16 mouse cellular contexts compared by ENCODE assay signal in genomic region chr8:77275571-77275970, GRCm38 (mm10).
"Had no signal": no experiment of that assay in that cellular context is flagged by ENCODE, and none has a peak within 500 bp of the region (broad histone marks: within the 10 kb centered on the region; RNA-seq: fewer than 3 reads in every experiment).

No protein-coding gene starts in this region.

- H3K4me1 ChIP-seq: liver, embryonic 15.5 days; midbrain, embryonic 12.5 days; neural tube, embryonic 13.5 days had no signal

- H3K9ac ChIP-seq: limb, embryonic 13.5 days; liver, embryonic 15.5 days; midbrain, embryonic 12.5 days; neural tube, embryonic 13.5 days had no signal

- H3K27ac ChIP-seq: layer of hippocampus, adult 2 months; limb, embryonic 13.5 days; liver, embryonic 15.5 days; macrophage; midbrain, embryonic 12.5 days; neural tube, embryonic 13.5 days had no signal

- ATAC-seq: midbrain, embryonic 16.5 days had no signal

- H3K9me3 ChIP-seq: limb, embryonic 13.5 days; liver, embryonic 15.5 days; midbrain, embryonic 12.5 days; neural tube, embryonic 13.5 days had no signal

- H3K4me3 ChIP-seq: layer of hippocampus, adult 2 months; limb, embryonic 13.5 days; liver, embryonic 15.5 days; midbrain, embryonic 12.5 days; neural tube, embryonic 13.5 days had no signal

- H3K27me3 ChIP-seq: limb, embryonic 13.5 days; liver, embryonic 15.5 days; midbrain, embryonic 12.5 days; neural tube, embryonic 13.5 days had no signal

- DNase-seq: kidney, adult 8-10 months; kidney, postnatal 4 days; left cerebral cortex, postnatal 4 days; lung, adult 2 months; lung, postnatal 10 days; retina, postnatal 1 day; right cerebral cortex, postnatal 14 days; thymus, postnatal 36 days had no signal

- H3K36me3 ChIP-seq: midbrain, embryonic 12.5 days; neural tube, embryonic 13.5 days had no signal

- H3K4me2 ChIP-seq: limb, embryonic 13.5 days; liver, embryonic 11.5 days; liver, embryonic 15.5 days; midbrain, embryonic 12.5 days; neural tube, embryonic 13.5 days had no signal
